Mouse (Mus musculus) natural killer cell, adult 2 months (primary cell): Measurements from ENCODE around the gene Fbxw7.

Experiments
- DNase-seq, 2 experiments: peaks; one replicate each; pipeline ENCODE4 v3.0.0; 2022; ENCODE audit warnings: low spot score in 2 of 2

Fbxw7 gene

GRCm38 (mm10) chr3:84889648-84890047 lies 74.6 kb downstream of the Fbxw7 start:
- DNase-seq, result no peak

- DNase-seq, result no peak
These were observed 75.9 kb downstream of the Fbxw7 start for GRCm38 (mm10) chr3:84890983-84891382.

GRCm38 (mm10) chr3:84897952-84898351 lies 82.9 kb downstream of the Fbxw7 start:
- DNase-seq, result no peak

- DNase-seq, result peak in 1 of 2 experiments; percentile 31
These were observed 91.5 kb downstream of the Fbxw7 start for GRCm38 (mm10) chr3:84906528-84906927.

- DNase-seq, result no peak
These were observed 99.2 kb downstream of the Fbxw7 start for GRCm38 (mm10) chr3:84914284-84914683.

- no peak for DNase-seq
These were observed 103.0 kb downstream of the Fbxw7 start for GRCm38 (mm10) chr3:84917903-84918679.

- DNase-seq, result no peak
These were observed 106.8 kb downstream of the Fbxw7 start for GRCm38 (mm10) chr3:84921704-84922420.

- no peak for DNase-seq
These were observed 108.2 kb downstream of the Fbxw7 start for GRCm38 (mm10) chr3:84923256-84923655.

- DNase-seq, result no peak
These were observed 108.6 kb downstream of the Fbxw7 start for GRCm38 (mm10) chr3:84923670-84924069.

GRCm38 (mm10) chr3:84925229-84925628 lies 110.2 kb downstream of the Fbxw7 start:
- no peak for DNase-seq

GRCm38 (mm10) chr3:84926140-84926539 lies 111.1 kb downstream of the Fbxw7 start:
- DNase-seq, result no peak

GRCm38 (mm10) chr3:84927168-84927794 lies 112.2 kb downstream of the Fbxw7 start:
- no peak for DNase-seq

GRCm38 (mm10) chr3:84927901-84928300 lies 112.8 kb downstream of the Fbxw7 start:
- no peak for DNase-seq

- no peak for DNase-seq
These were observed 114.1 kb downstream of the Fbxw7 start for GRCm38 (mm10) chr3:84929171-84929570.

- no peak for DNase-seq
These were observed 115.6 kb downstream of the Fbxw7 start for GRCm38 (mm10) chr3:84930683-84931082.

- no peak for DNase-seq
These were observed 120.7 kb downstream of the Fbxw7 start for GRCm38 (mm10) chr3:84935729-84936128.

GRCm38 (mm10) chr3:84936252-84936651 lies 121.2 kb downstream of the Fbxw7 start:
- no peak for DNase-seq

GRCm38 (mm10) chr3:84936956-84937355 lies 121.9 kb downstream of the Fbxw7 start:
- no peak for DNase-seq

GRCm38 (mm10) chr3:84937360-84938355 lies 122.6 kb downstream of the Fbxw7 start:
- DNase-seq, result no peak

GRCm38 (mm10) chr3:84944933-84945332 lies 129.9 kb downstream of the Fbxw7 start:
- no peak for DNase-seq

GRCm38 (mm10) chr3:84946381-84946780 lies 131.3 kb downstream of the Fbxw7 start:
- DNase-seq, result no peak
